Mouse (Mus musculus): ENCODE measurements around the gene Dennd2a.
"Not testable (repeated sequence)": the region's sequence is repeated elsewhere in the genome, so short reads cannot be mapped to it uniquely, and the experiment has no call there.

Dennd2a gene

DNA sequence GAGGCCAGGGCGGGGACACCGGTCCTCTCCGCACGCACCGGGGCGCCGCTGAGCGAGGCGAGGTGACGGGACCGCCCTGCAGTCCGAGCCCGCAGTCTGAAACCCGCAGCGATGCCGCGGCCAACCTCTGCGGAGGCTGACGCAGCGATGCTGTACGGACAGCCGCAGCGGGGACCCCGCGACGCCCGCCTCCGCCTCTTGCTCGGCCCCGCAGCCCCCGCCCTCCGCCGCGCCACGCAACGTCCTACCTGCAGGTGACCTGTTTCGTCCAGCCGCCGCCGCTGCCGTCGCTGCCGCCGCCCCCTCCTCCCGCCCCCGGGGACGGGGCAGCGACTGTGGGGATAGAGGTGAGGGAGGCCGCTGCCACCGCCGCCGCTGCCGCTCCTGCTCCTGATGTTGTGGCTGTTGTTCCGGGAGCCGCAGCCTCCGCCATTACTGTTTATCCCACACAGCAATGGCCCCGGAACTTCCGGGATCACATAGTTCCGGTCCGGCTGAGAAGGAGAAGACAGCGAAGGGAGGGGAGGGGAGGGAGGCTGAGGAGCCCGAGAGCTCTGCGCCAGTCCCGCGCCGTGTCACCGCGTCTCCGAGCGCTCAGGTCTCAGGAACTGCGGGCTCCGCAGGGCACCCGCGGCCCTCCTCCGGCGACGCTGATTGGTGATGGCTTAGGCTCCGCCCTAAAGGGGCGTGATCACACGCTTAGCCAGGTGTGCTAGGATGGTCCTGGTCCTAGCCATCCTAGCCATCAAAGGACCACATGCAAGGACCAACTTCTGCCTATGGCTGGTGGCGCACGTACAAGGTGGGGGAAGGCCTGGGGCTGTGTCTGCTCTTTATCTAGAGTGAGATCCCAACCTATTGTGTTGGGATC lies 137.6 kb downstream of the Dennd2a start, which contains the start of gene Mkrn1:
Gene Mkrn1, minus strand, starts transcription at position 612 of the 871 bp plus-strand sequence.
- DNase-seq (ENCODE audit: low read depth, low spot score), result peak; percentile 85

DNA sequence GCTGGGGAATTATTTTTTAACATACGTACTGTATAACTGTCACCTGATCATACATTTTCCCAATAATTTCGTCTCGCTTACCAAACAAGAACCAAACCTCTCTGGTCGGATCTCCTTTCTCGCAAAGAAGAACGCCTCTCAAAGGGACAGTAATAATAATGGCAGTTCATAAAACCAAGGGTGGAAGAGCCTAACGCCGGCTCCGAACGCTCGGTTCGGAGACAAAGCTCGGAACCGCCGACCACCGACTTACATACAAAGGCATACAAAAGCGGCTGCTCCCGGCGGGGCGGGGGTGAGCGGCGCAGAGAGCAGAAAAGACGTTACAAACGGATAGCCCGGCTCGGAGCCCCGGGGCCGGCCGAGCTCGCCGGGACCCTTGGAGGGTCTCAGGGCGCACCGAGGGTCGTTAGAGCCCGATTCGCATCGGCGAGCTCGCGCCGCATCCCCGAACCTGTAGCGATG lies 138.2 kb downstream of the Dennd2a start:
- peak; percentile 17 for DNase-seq (ENCODE audit: low read depth, low spot score)

DNA sequence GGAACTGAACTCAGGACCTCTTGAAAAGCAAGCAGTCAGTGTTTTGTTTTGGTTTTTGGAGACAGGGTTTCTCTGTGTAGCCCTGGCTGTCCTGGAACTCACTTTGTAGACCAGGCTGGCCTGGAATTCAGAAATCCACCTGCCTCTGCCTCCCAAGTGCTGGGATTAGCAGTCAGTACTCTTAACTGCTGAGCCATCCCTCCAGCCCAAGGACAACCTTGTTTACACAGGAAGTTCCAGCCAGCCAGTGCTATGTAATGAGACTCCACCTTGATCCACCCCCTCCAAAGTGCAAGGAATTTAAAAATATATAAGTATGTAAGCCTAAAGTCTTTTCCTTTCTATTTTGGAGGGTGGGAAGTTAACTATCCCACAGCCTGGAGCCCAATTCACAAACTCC lies 141.0 kb downstream of the Dennd2a start:
- DNase-seq (ENCODE audit: low read depth, low spot score), result not testable (repeated sequence)

DNA sequence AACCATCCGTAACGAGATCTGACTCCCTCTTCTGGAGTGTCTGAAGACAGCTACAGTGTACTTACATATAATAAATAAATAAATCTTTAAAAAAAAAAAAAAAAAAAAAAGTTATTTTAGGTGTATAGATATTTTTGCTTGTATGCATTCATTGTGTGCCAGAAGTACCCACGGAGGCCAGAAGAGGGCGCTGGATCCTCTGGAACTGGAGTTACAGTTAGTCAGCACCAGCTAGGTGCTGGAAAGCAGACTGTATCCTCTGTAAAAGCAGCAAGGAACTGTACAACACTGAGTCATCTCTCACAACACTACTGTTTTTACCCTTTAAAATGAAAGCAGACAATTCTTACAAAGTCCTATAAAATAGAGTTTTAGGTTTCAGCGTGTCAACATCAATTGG lies 141.9 kb downstream of the Dennd2a start:
- DNase-seq (ENCODE audit: low read depth, low spot score), result peak; percentile 86

DNA sequence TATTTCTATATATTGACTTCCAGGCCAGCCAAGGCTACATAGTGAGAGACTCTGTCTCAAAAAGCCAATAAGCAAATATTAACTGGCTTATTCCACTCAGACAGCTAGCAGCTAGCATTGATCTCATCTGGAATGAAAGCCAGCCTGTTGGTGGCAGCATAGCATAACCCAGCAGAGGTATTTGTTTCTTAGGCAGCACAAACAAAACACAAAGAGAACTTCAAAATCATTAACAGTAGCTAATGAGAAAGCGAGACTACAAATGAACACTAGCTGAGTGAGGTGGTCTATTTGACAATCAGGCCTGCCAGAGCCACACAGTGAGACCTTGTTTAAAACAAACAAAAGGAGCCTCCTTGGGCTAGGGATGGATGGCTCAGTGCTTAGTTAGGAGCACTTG lies 143.6 kb downstream of the Dennd2a start:
- DNase-seq (ENCODE audit: low read depth, low spot score), result no peak

All from 3T3-L1 (cell line).